Mouse (Mus musculus) telencephalon, adult 2 months (tissue): ENCODE data around the gene Zswim1.

Experiments
- DNase-seq: peaks from one replicate; pipeline ENCODE4 v3.0.0-alpha.2; 2011; ENCODE audit warnings: low read depth, low spot score

Zswim1 gene

GRCm38 (mm10) chr2:164822636-164823165 lies at the start of gene Zswim1:
Gene Zswim1, plus strand, starts transcription at chr2:164822686.
- DNase-seq: peak; percentile 97

GRCm38 (mm10) chr2:164773229-164773988 lies 49.1 kb upstream of the Zswim1 start:
- DNase-seq: no peak

- no peak for DNase-seq
These were observed 48.5 kb upstream of the Zswim1 start for GRCm38 (mm10) chr2:164773989-164774364.

GRCm38 (mm10) chr2:164776130-164776529 lies 46.4 kb upstream of the Zswim1 start:
- no peak for DNase-seq

GRCm38 (mm10) chr2:164776801-164777200 lies 45.7 kb upstream of the Zswim1 start:
- DNase-seq: no peak

GRCm38 (mm10) chr2:164777246-164778014 lies 45.1 kb upstream of the Zswim1 start:
- DNase-seq: no peak

GRCm38 (mm10) chr2:164778015-164778287 lies 44.5 kb upstream of the Zswim1 start:
- no peak for DNase-seq

GRCm38 (mm10) chr2:164778809-164779208 lies 43.7 kb upstream of the Zswim1 start:
- DNase-seq: no peak

- no peak for DNase-seq
These were observed 42.9 kb upstream of the Zswim1 start, which contains the start of gene Tnnc2 for GRCm38 (mm10) chr2:164779481-164780086. Gene Tnnc2, minus strand, starts transcription at chr2:164779967.

GRCm38 (mm10) chr2:164781876-164782275 lies 40.6 kb upstream of the Zswim1 start:
- DNase-seq: no peak

GRCm38 (mm10) chr2:164783926-164784581 lies 38.4 kb upstream of the Zswim1 start:
- DNase-seq: no peak

- no peak for DNase-seq
These were observed 37.5 kb upstream of the Zswim1 start for GRCm38 (mm10) chr2:164784869-164785420.

- DNase-seq: peak; percentile 84
These were observed 36.8 kb upstream of the Zswim1 start, which contains the start of gene Snx21 for GRCm38 (mm10) chr2:164785481-164786387. Gene Snx21, plus strand, starts transcription at chr2:164785823.

GRCm38 (mm10) chr2:164786388-164786885 lies 36.0 kb upstream of the Zswim1 start:
- DNase-seq: no peak

GRCm38 (mm10) chr2:164787032-164787431 lies 35.5 kb upstream of the Zswim1 start:
- DNase-seq: no peak

- DNase-seq: no peak
These were observed 34.7 kb upstream of the Zswim1 start for GRCm38 (mm10) chr2:164787779-164788178.

GRCm38 (mm10) chr2:164788411-164788810 lies 34.1 kb upstream of the Zswim1 start:
- no peak for DNase-seq

GRCm38 (mm10) chr2:164790451-164790850 lies 32.0 kb upstream of the Zswim1 start:
- no peak for DNase-seq

GRCm38 (mm10) chr2:164791841-164792261 lies 30.6 kb upstream of the Zswim1 start:
- no peak for DNase-seq
